Mouse (Mus musculus): ENCODE results near the gene Rubcnl. TPM values are rescaled to one million over a fixed set of nuclear protein-coding genes. Genes with fewer than 3 reads are reported as not detected.
A peak's percentile ranks its signal among the peaks of the same experiment; 100 is the strongest.

Rubcnl gene
- total and polyA plus RNA-seq, 2 experiments from 2014 or later, result 1.1 to 2.9 TPM

DNA sequence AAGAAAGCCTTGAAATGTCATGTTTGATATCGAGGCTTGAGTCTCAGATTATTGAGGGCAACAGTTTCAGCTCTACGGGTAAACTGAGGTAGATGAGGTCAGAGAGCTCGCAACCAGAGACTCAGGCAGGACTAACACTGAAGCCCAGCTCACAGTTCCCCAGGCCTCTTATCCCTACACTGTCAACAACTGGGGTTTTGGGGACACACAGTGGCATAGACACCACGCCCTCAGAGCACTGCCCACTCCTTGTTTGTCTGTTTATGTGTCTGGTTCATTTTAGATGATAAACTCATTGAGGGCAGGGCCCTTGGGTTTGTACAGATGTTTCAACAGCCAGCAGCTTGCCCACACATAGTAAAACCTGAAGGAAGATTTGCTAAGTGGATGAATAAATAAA is 25.9 kb upstream of the Rubcnl start:
- Histone ChIP-seq H3K36me3 (replicated peaks; ENCODE audit: control insufficient read depth, insufficient read depth, low read length) (no peaks in the 10 kb centered on the region), H3K9me3 (replicated peaks; ENCODE audit: control insufficient read depth, low read length) (no peaks in the 10 kb centered on the region), H3K9ac (replicated peaks; ENCODE audit: low read depth, low read length) (no peak overlapping the region), H3K27ac (ENCODE audit: low read depth) (no peak overlapping the region), H3K4me2 (ENCODE audit: low read depth, low read length) (no peak overlapping the region), H3K4me1 (ENCODE audit: control insufficient read depth, insufficient read depth) (no peaks in the 10 kb centered on the region), H3K27me3 (ENCODE audit: control insufficient read depth, insufficient read depth, low read length) (no peaks in the 10 kb centered on the region), H3K4me3 (ENCODE audit: low read depth, low read length) (no peak overlapping the region)
- TF ChIP-seq CTCF (IDR thresholded peaks at IDR 0.05; ENCODE audit: low read depth) (no peak), EP300 (IDR thresholded peaks at IDR 0.05; ENCODE audit: low read depth) (no peak)
- no peak for ATAC-seq (ENCODE audit: insufficient read depth, low read depth)
- DNase-seq (ENCODE audit: low spot score), result no peak
- WGBS, result 88% methylated on average over 4 of the region's 4 CpGs

DNA sequence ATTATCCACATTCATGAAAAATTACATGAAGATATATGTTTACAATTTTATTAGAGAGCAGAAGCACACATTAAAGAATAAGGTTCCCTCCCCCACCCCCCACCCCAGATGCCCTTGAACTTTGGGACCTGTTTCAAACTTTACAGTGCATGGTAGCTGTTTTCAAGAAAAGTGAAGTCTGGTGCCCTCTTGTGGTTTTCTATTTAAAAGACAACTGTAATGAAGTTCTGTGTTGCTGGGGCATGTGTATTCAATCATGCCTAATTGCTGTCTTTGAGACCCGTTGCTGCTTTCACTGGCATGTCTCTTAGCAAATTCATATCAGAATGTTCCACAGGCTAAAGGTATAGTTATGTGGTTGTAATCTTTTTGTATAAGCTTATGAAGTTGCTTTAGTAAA is 25.3 kb upstream of the Rubcnl start:
- 9% methylated on average over 1 of the region's 1 CpGs for WGBS
- Histone ChIP-seq H3K4me2 (ENCODE audit: low read depth, low read length) (no peak overlapping the region), H3K36me3 (replicated peaks; ENCODE audit: control insufficient read depth, insufficient read depth, low read length) (no peaks in the 10 kb centered on the region), H3K4me3 (ENCODE audit: low read depth, low read length) (no peak overlapping the region), H3K4me1 (ENCODE audit: control insufficient read depth, insufficient read depth) (no peaks in the 10 kb centered on the region), H3K27me3 (ENCODE audit: control insufficient read depth, insufficient read depth, low read length) (no peaks in the 10 kb centered on the region), H3K9ac (replicated peaks; ENCODE audit: low read depth, low read length) (no peak overlapping the region), H3K9me3 (replicated peaks; ENCODE audit: control insufficient read depth, low read length) (no peaks in the 10 kb centered on the region), H3K27ac (ENCODE audit: low read depth) (no peak overlapping the region)
- TF ChIP-seq CTCF (IDR thresholded peaks at IDR 0.05; ENCODE audit: low read depth) (peak; percentile 68), EP300 (IDR thresholded peaks at IDR 0.05; ENCODE audit: low read depth) (no peak)
- peak; percentile 69 for DNase-seq (ENCODE audit: low spot score)
- ATAC-seq (ENCODE audit: insufficient read depth, low read depth), result peak; percentile 75; the same call in 1 of the 2 replicates

DNA sequence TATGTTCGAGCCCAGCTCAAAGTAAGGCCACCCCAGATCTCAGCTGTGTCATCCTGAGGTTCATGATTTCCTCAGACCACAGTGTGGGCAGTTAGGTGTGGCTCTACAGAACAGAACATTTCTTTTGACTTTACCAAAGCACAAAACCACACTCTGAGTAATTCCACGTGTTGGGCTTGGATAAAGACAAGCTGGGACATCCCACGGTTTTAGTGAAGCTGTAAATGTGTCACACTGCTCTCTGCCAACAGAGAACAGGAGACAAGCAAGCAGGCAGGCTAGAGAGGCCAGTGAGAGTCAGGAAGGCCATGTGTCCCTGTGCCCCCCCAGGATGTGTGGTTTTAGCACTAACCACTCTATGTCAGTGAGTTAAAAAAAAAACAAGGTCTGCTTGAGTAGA is 19.3 kb upstream of the Rubcnl start:
- 53% methylated on average over 3 of the region's 3 CpGs for WGBS
- peaks cover 5% of the 10 kb centered on the region; the same call in 1 of the 2 replicates for H3K4me1 ChIP-seq (ENCODE audit: control insufficient read depth, insufficient read depth)
- no peak overlapping the region for H3K4me3 ChIP-seq (ENCODE audit: low read depth, low read length)
- H3K4me2 ChIP-seq (ENCODE audit: low read depth, low read length), result no peak overlapping the region
- no peak overlapping the region for H3K9ac ChIP-seq (replicated peaks; ENCODE audit: low read depth, low read length)
- no peaks in the 10 kb centered on the region for H3K9me3 ChIP-seq (replicated peaks; ENCODE audit: control insufficient read depth, low read length)
- ATAC-seq (ENCODE audit: insufficient read depth, low read depth), result no peak
- TF ChIP-seq CTCF (IDR thresholded peaks at IDR 0.05; ENCODE audit: low read depth) (no peak), EP300 (IDR thresholded peaks at IDR 0.05; ENCODE audit: low read depth) (no peak)
- DNase-seq (ENCODE audit: low spot score), result no peak
- no peak overlapping the region for H3K27ac ChIP-seq (ENCODE audit: low read depth)
- H3K36me3 ChIP-seq (replicated peaks; ENCODE audit: control insufficient read depth, insufficient read depth, low read length), result no peaks in the 10 kb centered on the region
- H3K27me3 ChIP-seq (ENCODE audit: control insufficient read depth, insufficient read depth, low read length), result no peaks in the 10 kb centered on the region

DNA sequence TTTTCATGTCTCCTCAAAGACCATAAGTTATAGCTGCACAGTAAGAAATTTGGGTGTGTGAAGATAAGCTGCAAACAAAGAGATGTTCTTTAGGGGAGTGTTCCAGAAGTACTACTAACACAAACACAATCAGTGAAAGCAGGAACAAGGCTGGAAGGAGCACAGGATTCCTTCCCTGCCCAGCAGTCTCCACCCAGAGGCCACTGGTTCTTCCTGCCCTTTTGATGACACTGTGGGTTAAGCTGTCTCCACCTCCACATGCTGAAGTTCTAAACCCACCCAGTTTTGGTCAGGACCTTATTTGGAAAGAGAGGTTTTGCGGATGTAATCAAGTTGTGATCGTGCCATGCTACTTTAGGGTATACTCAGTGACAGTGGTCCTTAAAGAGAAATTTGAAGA is 18.8 kb upstream of the Rubcnl start:
- ATAC-seq (ENCODE audit: insufficient read depth, low read depth), result no peak
- Histone ChIP-seq H3K4me2 (ENCODE audit: low read depth, low read length) (no peak overlapping the region), H3K9me3 (replicated peaks; ENCODE audit: control insufficient read depth, low read length) (no peaks in the 10 kb centered on the region), H3K36me3 (replicated peaks; ENCODE audit: control insufficient read depth, insufficient read depth, low read length) (no peaks in the 10 kb centered on the region), H3K4me1 (ENCODE audit: control insufficient read depth, insufficient read depth) (peaks cover 5% of the 10 kb centered on the region; the same call in 1 of the 2 replicates), H3K27ac (ENCODE audit: low read depth) (no peak overlapping the region), H3K4me3 (ENCODE audit: low read depth, low read length) (no peak overlapping the region), H3K9ac (replicated peaks; ENCODE audit: low read depth, low read length) (no peak overlapping the region), H3K27me3 (ENCODE audit: control insufficient read depth, insufficient read depth, low read length) (no peaks in the 10 kb centered on the region)
- no peak for TF ChIP-seq CTCF (IDR thresholded peaks at IDR 0.05; ENCODE audit: low read depth)
- DNase-seq (ENCODE audit: low spot score), result no peak
- 88% methylated on average over 2 of the region's 2 CpGs for WGBS

DNA sequence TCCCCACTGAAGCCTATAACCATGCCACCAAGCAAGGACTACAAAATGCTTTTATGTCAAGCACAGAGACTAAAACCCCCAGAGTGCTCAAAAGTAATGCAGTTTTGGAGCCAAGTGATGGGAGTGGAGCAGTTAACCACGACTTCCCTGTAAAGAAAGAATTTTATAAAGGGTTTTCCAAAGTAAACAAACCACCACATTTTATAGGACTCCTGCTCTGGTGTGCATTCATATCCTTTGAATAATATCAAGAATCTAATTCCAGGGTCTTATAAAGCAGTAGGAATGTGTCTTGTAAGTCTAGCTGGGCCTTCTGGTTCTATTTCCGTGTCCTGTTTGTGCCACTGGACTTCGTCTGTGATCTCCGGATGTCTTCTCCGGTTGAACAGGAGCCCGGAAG is 14.5 kb upstream of the Rubcnl start:
- Histone ChIP-seq H3K36me3 (replicated peaks; ENCODE audit: control insufficient read depth, insufficient read depth, low read length) (no peaks in the 10 kb centered on the region), H3K4me2 (ENCODE audit: low read depth, low read length) (no peak overlapping the region), H3K9ac (replicated peaks; ENCODE audit: low read depth, low read length) (no peak overlapping the region), H3K4me3 (ENCODE audit: low read depth, low read length) (no peak overlapping the region), H3K27ac (ENCODE audit: low read depth) (no peak overlapping the region), H3K9me3 (replicated peaks; ENCODE audit: control insufficient read depth, low read length) (no peaks in the 10 kb centered on the region), H3K27me3 (ENCODE audit: control insufficient read depth, insufficient read depth, low read length) (no peaks in the 10 kb centered on the region), H3K4me1 (ENCODE audit: control insufficient read depth, insufficient read depth) (peaks cover 11% of the 10 kb centered on the region)
- WGBS, result 63% methylated on average over 6 of the region's 6 CpGs
- DNase-seq (ENCODE audit: low spot score) (no peak), ATAC-seq (ENCODE audit: insufficient read depth, low read depth) (no peak)
- TF ChIP-seq CTCF (IDR thresholded peaks at IDR 0.05; ENCODE audit: low read depth), result no peak
- no peak for TF ChIP-seq EP300 (IDR thresholded peaks at IDR 0.05; ENCODE audit: low read depth)

DNA sequence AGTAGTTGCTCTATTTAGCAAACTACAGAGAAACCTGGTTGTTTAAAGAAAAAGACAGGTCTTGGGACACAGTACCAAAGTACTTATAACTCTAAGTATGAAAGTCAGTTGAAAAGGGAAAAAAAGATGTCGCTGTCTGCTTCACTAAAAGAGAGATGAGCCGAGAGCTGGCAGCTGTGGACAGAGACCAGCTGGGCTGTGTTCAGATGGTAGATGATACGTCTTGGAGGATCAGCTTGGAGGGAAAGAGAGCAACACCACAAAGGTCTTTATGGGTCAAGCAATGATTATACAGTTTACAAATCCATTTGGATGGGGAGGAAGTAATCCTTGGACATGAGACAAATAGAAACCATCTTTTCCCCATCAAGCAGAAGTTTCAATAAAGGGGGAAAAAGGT is 12.5 kb upstream of the Rubcnl start:
- H3K4me1 ChIP-seq (ENCODE audit: control insufficient read depth, insufficient read depth), result peaks cover 5% of the 10 kb centered on the region; the same call in 1 of the 2 replicates
- no peak for DNase-seq (ENCODE audit: low spot score)
- no peak for ATAC-seq (ENCODE audit: insufficient read depth, low read depth)
- no peak overlapping the region for H3K4me2 ChIP-seq (ENCODE audit: low read depth, low read length)
- H3K9me3 ChIP-seq (replicated peaks; ENCODE audit: control insufficient read depth, low read length), result no peaks in the 10 kb centered on the region
- H3K4me3 ChIP-seq (ENCODE audit: low read depth, low read length), result no peak overlapping the region
- no peaks in the 10 kb centered on the region for H3K36me3 ChIP-seq (replicated peaks; ENCODE audit: control insufficient read depth, insufficient read depth, low read length)
- no peak overlapping the region for H3K27ac ChIP-seq (ENCODE audit: low read depth)
- H3K27me3 ChIP-seq (ENCODE audit: control insufficient read depth, insufficient read depth, low read length), result no peaks in the 10 kb centered on the region
- TF ChIP-seq CTCF (IDR thresholded peaks at IDR 0.05; ENCODE audit: low read depth), result no peak
- TF ChIP-seq EP300 (IDR thresholded peaks at IDR 0.05; ENCODE audit: low read depth), result no peak
- WGBS, result 72% methylated on average over 3 of the region's 3 CpGs
- H3K9ac ChIP-seq (replicated peaks; ENCODE audit: low read depth, low read length), result no peak overlapping the region
